Mouse (Mus musculus): ENCODE measurements around the gene Wnt4. TPM values are rescaled to one million over a fixed set of nuclear protein-coding genes. Genes with fewer than 3 reads are reported as not detected.

The Wnt4 gene
- polyA plus RNA-seq, 1 experiment from 2014 or later = 8.7 TPM

- peaks cover 33% of the 10 kb centered on the region for H3K27me3 ChIP-seq (ENCODE audit: control insufficient read depth, insufficient read depth, low read length)
- peak; percentile 33 for ATAC-seq (ENCODE audit: insufficient read depth, low FRiP score)
- H3K4me2 ChIP-seq (ENCODE audit: low read depth, low read length) = peak overlapping the region; percentile 86
- no peaks in the 10 kb centered on the region for H3K36me3 ChIP-seq (ENCODE audit: control insufficient read depth, insufficient read depth, low read length)
- peak overlapping the region; percentile 84 for H3K9ac ChIP-seq (ENCODE audit: low read length)
- 2% methylated on average over 46 of the region's 46 CpGs for WGBS
- peak overlapping the region; percentile 61 for H3K4me3 ChIP-seq (replicated peaks; ENCODE audit: low read length)
- H3K4me1 ChIP-seq (ENCODE audit: control insufficient read depth, insufficient read depth, low read length) = peaks cover 28% of the 10 kb centered on the region
- peak overlapping the region; percentile 86 for H3K27ac ChIP-seq (ENCODE audit: low read length)
- H3K9me3 ChIP-seq (replicated peaks; ENCODE audit: control insufficient read depth, low read length) = no peaks in the 10 kb centered on the region
These were observed 685 bp upstream of the Wnt4 start for GRCm38 (mm10) chr4:137276443-137277165.

- Histone ChIP-seq H3K36me3 (ENCODE audit: control insufficient read depth, insufficient read depth, low read length) (no peaks in the 10 kb centered on the region), H3K4me3 (replicated peaks; ENCODE audit: low read length) (peak overlapping the region; percentile 61), H3K27ac (ENCODE audit: low read length) (peak overlapping the region; percentile 87), H3K9ac (ENCODE audit: low read length) (peak overlapping the region; percentile 84), H3K9me3 (replicated peaks; ENCODE audit: control insufficient read depth, low read length) (no peaks in the 10 kb centered on the region), H3K4me2 (ENCODE audit: low read depth, low read length) (peak overlapping the region; percentile 86), H3K4me1 (ENCODE audit: control insufficient read depth, insufficient read depth, low read length) (peaks cover 34% of the 10 kb centered on the region), H3K27me3 (ENCODE audit: control insufficient read depth, insufficient read depth, low read length) (peaks cover 33% of the 10 kb centered on the region)
- no peak for ATAC-seq (ENCODE audit: insufficient read depth, low FRiP score)
- WGBS = under 1% methylated on average over 60 of the region's 71 CpGs
These were observed 383 bp downstream of the Wnt4 start for GRCm38 (mm10) chr4:137277600-137278143.

- peak overlapping the region; percentile 86 for H3K4me2 ChIP-seq (ENCODE audit: low read depth, low read length)
- H3K27ac ChIP-seq (ENCODE audit: low read length) = peak overlapping the region; percentile 87
- H3K4me3 ChIP-seq (replicated peaks; ENCODE audit: low read length) = peak overlapping the region; percentile 61
- peak overlapping the region; percentile 84 for H3K9ac ChIP-seq (ENCODE audit: low read length)
- ATAC-seq (ENCODE audit: insufficient read depth, low FRiP score) = no peak
- H3K4me1 ChIP-seq (ENCODE audit: control insufficient read depth, insufficient read depth, low read length) = peaks cover 41% of the 10 kb centered on the region
- no peaks in the 10 kb centered on the region for H3K36me3 ChIP-seq (ENCODE audit: control insufficient read depth, insufficient read depth, low read length)
- H3K27me3 ChIP-seq (ENCODE audit: control insufficient read depth, insufficient read depth, low read length) = peaks cover 33% of the 10 kb centered on the region
- H3K9me3 ChIP-seq (replicated peaks; ENCODE audit: control insufficient read depth, low read length) = no peaks in the 10 kb centered on the region
- WGBS = 8% methylated on average over 22 of the region's 22 CpGs
These were observed 1.1 kb downstream of the Wnt4 start for GRCm38 (mm10) chr4:137278144-137279040.

- H3K4me1 ChIP-seq (ENCODE audit: control insufficient read depth, insufficient read depth, low read length) = peaks cover 42% of the 10 kb centered on the region
- peaks cover 33% of the 10 kb centered on the region for H3K27me3 ChIP-seq (ENCODE audit: control insufficient read depth, insufficient read depth, low read length)
- H3K36me3 ChIP-seq (ENCODE audit: control insufficient read depth, insufficient read depth, low read length) = no peaks in the 10 kb centered on the region
- peak overlapping the region; percentile 61 for H3K4me3 ChIP-seq (replicated peaks; ENCODE audit: low read length)
- H3K27ac ChIP-seq (ENCODE audit: low read length) = peak overlapping the region; percentile 35; the same call in 1 of the 2 replicates
- H3K4me2 ChIP-seq (ENCODE audit: low read depth, low read length) = peak overlapping the region; percentile 86
- peak overlapping the region; percentile 13; the same call in 1 of the 2 replicates for H3K9ac ChIP-seq (ENCODE audit: low read length)
- H3K9me3 ChIP-seq (replicated peaks; ENCODE audit: control insufficient read depth, low read length) = no peaks in the 10 kb centered on the region
- WGBS = 29% methylated on average over 5 of the region's 5 CpGs
- ATAC-seq (ENCODE audit: insufficient read depth, low FRiP score) = no peak
These were observed 2.1 kb downstream of the Wnt4 start for GRCm38 (mm10) chr4:137279346-137279745.

- Histone ChIP-seq H3K4me3 (replicated peaks; ENCODE audit: low read length) (no peak overlapping the region), H3K9ac (ENCODE audit: low read length) (0 out of 2 replicates have a peak overlapping the region, but pooled peaks have one; percentile 29), H3K4me2 (ENCODE audit: low read depth, low read length) (no peak overlapping the region), H3K9me3 (replicated peaks; ENCODE audit: control insufficient read depth, low read length) (no peaks in the 10 kb centered on the region), H3K27me3 (ENCODE audit: control insufficient read depth, insufficient read depth, low read length) (peaks cover 25% of the 10 kb centered on the region), H3K4me1 (ENCODE audit: control insufficient read depth, insufficient read depth, low read length) (peaks cover 30% of the 10 kb centered on the region), H3K27ac (ENCODE audit: low read length) (peak overlapping the region; percentile 86), H3K36me3 (ENCODE audit: control insufficient read depth, insufficient read depth, low read length) (no peaks in the 10 kb centered on the region)
- 57% methylated on average over 3 of the region's 3 CpGs for WGBS
- no peak for ATAC-seq (ENCODE audit: insufficient read depth, low FRiP score)
These were observed 4.0 kb downstream of the Wnt4 start for GRCm38 (mm10) chr4:137281273-137281672.

- Histone ChIP-seq H3K27ac (ENCODE audit: low read length) (peak overlapping the region; percentile 86), H3K27me3 (ENCODE audit: control insufficient read depth, insufficient read depth, low read length) (peaks cover 22% of the 10 kb centered on the region), H3K36me3 (ENCODE audit: control insufficient read depth, insufficient read depth, low read length) (no peaks in the 10 kb centered on the region), H3K9ac (ENCODE audit: low read length) (peak overlapping the region; percentile 28; the same call in 1 of the 2 replicates), H3K4me2 (ENCODE audit: low read depth, low read length) (peak overlapping the region; percentile 36), H3K4me3 (replicated peaks; ENCODE audit: low read length) (no peak overlapping the region; the same call in 1 of the 2 replicates), H3K9me3 (replicated peaks; ENCODE audit: control insufficient read depth, low read length) (no peaks in the 10 kb centered on the region), H3K4me1 (ENCODE audit: control insufficient read depth, insufficient read depth, low read length) (peaks cover 24% of the 10 kb centered on the region)
- 71% methylated on average over 5 of the region's 5 CpGs for WGBS
- no peak for ATAC-seq (ENCODE audit: insufficient read depth, low FRiP score)
These were observed 4.8 kb downstream of the Wnt4 start for GRCm38 (mm10) chr4:137282122-137282521.

GRCm38 (mm10) chr4:137282584-137283406 lies 5.5 kb downstream of the Wnt4 start:
- peak; percentile 56; the same call in 1 of the 2 replicates for ATAC-seq (ENCODE audit: insufficient read depth, low FRiP score)
- no peaks in the 10 kb centered on the region for H3K36me3 ChIP-seq (ENCODE audit: control insufficient read depth, insufficient read depth, low read length)
- peak overlapping the region; percentile 44 for H3K9ac ChIP-seq (ENCODE audit: low read length)
- WGBS = 14% methylated on average over 17 of the region's 17 CpGs
- no peaks in the 10 kb centered on the region for H3K9me3 ChIP-seq (replicated peaks; ENCODE audit: control insufficient read depth, low read length)
- peaks cover 24% of the 10 kb centered on the region for H3K4me1 ChIP-seq (ENCODE audit: control insufficient read depth, insufficient read depth, low read length)
- H3K27me3 ChIP-seq (ENCODE audit: control insufficient read depth, insufficient read depth, low read length) = peaks cover 18% of the 10 kb centered on the region
- H3K4me2 ChIP-seq (ENCODE audit: low read depth, low read length) = peak overlapping the region; percentile 36
- peak overlapping the region; percentile 5 for H3K4me3 ChIP-seq (replicated peaks; ENCODE audit: low read length)
- peak overlapping the region; percentile 86 for H3K27ac ChIP-seq (ENCODE audit: low read length)

- Histone ChIP-seq H3K9ac (ENCODE audit: low read length) (peak overlapping the region; percentile 37), H3K4me1 (ENCODE audit: control insufficient read depth, insufficient read depth, low read length) (peaks cover 20% of the 10 kb centered on the region; the same call in 1 of the 2 replicates), H3K9me3 (replicated peaks; ENCODE audit: control insufficient read depth, low read length) (no peaks in the 10 kb centered on the region), H3K27ac (ENCODE audit: low read length) (peak overlapping the region; percentile 86), H3K4me2 (ENCODE audit: low read depth, low read length) (peak overlapping the region; percentile 36), H3K27me3 (ENCODE audit: control insufficient read depth, insufficient read depth, low read length) (peaks cover 14% of the 10 kb centered on the region), H3K36me3 (ENCODE audit: control insufficient read depth, insufficient read depth, low read length) (no peaks in the 10 kb centered on the region), H3K4me3 (replicated peaks; ENCODE audit: low read length) (peak overlapping the region; percentile 5; the same call in 1 of the 2 replicates)
- WGBS = 12% methylated on average over 4 of the region's 4 CpGs
- ATAC-seq (ENCODE audit: insufficient read depth, low FRiP score) = no peak
These were observed 6.1 kb downstream of the Wnt4 start for GRCm38 (mm10) chr4:137283407-137283732.
